Mouse (Mus musculus) bone marrow macrophage, adult 2 months (primary cell): ENCODE data around the gene Csf2rb2.

Source experiments
- CTCF ChIP-seq: IDR thresholded peaks from 2 replicates; pipeline ENCODE4 v1.5.1; 2012; ENCODE audit warnings: low read depth, mild to moderate bottlenecking, low read length, moderate library complexity
- POLR2A ChIP-seq: IDR thresholded peaks from 2 replicates; pipeline ENCODE4 v1.6.1; 2012; ENCODE audit warnings: mild to moderate bottlenecking, low read depth, low read length, borderline replicate concordance

GRCm38 (mm10) chr15:78258246-78258865, 47.2 kb downstream of the Csf2rb2 start:
- no peak for TF ChIP-seq CTCF
- TF ChIP-seq POLR2A: no peak
